Mouse (Mus musculus): ENCODE results near the gene Mta3.

DNA sequence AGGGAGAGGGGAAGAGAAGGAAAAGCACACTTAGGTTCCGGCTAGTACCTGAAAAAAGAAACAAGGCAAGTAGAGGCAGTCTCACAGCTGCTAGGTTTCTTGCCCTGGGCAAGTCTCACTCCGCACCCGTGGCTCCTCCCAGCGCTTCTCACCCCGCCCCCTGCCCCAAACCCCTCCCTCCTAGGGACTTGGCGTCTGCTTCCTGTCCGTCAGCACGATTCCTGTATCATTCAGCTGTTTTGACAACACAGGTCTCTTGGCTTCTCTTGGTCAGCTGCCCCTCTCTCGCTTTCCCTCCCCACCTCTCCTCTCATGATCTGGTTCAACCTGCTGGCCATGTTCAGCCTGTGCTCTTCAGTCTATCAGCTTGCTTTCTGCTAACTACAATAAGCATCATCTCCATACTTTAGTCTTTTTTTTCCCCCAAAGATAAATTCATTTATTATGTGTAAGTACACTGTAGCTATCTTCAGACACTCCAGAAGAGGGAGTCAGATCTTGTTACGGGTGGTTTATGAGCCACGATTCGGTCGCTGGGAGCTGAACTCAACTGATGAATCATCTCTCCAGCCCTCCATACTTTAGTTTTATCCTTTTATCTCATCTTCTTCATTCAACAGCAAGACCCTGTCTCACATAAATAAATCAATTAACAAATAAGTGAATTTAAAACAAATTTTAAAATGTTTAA is 39.2 kb upstream of the Mta3 start:
- TF ChIP-seq CTCF (IDR thresholded peaks at IDR 0.05; ENCODE audit: extremely low read depth, insufficient read depth, low read length) (no peak), POLR2A (IDR thresholded peaks at IDR 0.05; ENCODE audit: extremely low read depth, insufficient read depth, low read length) (no peak)
